Mouse (Mus musculus) midbrain, postnatal 0 days (tissue): ENCODE data around the gene Plb1. TPM values are rescaled to one million over a fixed set of nuclear protein-coding genes. Genes with fewer than 3 reads are reported as not detected.

Experiments
- ATAC-seq: fragments of 200-750 bp; cut with Nextera tagmentation; 2 replicates; pipeline ENCODE4 v1.8.0; 2017; ENCODE audit warnings: moderate number of reproducible peaks, mild to moderate bottlenecking, moderate TSS enrichment, moderate library complexity; ENCODE audit not compliant: low FRiP score
- DNase-seq: peaks from one replicate; pipeline ENCODE4 v3.0.0-alpha.2; 2015; ENCODE audit warnings: low spot score
- H3K27ac ChIP-seq: fragments of 300-500 bp; sonication (generic); 2 replicates; pipeline ENCODE4 v1.5.1; 2014; ENCODE audit warnings: low read depth, mild to moderate bottlenecking, low read length, mixed read lengths
- H3K27me3 ChIP-seq: fragments of 300-500 bp; sonication (generic); 2 replicates; pipeline ENCODE4 v1.6.1; 2014; ENCODE audit warnings: low read length, control low read depth, mixed read lengths; ENCODE audit not compliant: insufficient read depth
- H3K36me3 ChIP-seq: fragments of 300-500 bp; sonication (generic); 2 replicates; pipeline ENCODE4 v1.6.1; 2014; ENCODE audit warnings: low read length, control low read depth, mixed read lengths; ENCODE audit not compliant: insufficient read depth
- H3K4me1 ChIP-seq: fragments of 300-500 bp; sonication (generic); 2 replicates; pipeline ENCODE4 v1.6.1; 2014; ENCODE audit warnings: mild to moderate bottlenecking, control low read depth, antibody characterized with exemption, low read length, mixed read lengths; ENCODE audit not compliant: insufficient read depth
- H3K4me2 ChIP-seq: fragments of 300-500 bp; sonication (generic); 2 replicates; pipeline ENCODE4 v1.6.1; 2014; ENCODE audit warnings: low read depth, mild to moderate bottlenecking, low read length, mixed read lengths; ENCODE audit not compliant: poor library complexity, severe bottlenecking
- H3K4me3 ChIP-seq: fragments of 300-500 bp; sonication (generic); 2 replicates; pipeline ENCODE4 v1.5.1; 2014; ENCODE audit warnings: low read depth, mild to moderate bottlenecking, low read length, moderate library complexity
- H3K9ac ChIP-seq: fragments of 300-500 bp; sonication (generic); replicated peaks from 2 replicates; pipeline ENCODE4 v1.6.1; 2014; ENCODE audit warnings: mild to moderate bottlenecking, low read length, moderate library complexity, mixed read lengths; ENCODE audit not compliant: poor library complexity, severe bottlenecking
- H3K9me3 ChIP-seq: fragments of 300-500 bp; sonication (generic); 2 replicates; pipeline ENCODE4 v1.6.1; 2016; ENCODE audit warnings: low read length, control low read depth
- CTCF ChIP-seq: IDR thresholded peaks from 2 replicates; pipeline ENCODE4 v1.5.1; 2016; ENCODE audit warnings: antibody characterized with exemption, mild to moderate bottlenecking
- WGBS: fragments of 180-500 bp; shearing (Covaris S2); extraction: QIAGEN DNeasy Blood & Tissue Kit; methylation state at CpG from one replicate; pipeline ENCODE4 v1.1.7; 2014; 5-methylcytosine and 5-hydroxymethylcytosine counted together
- polyA plus RNA-seq: library from polyadenylated mRNA; unstranded; fragments of >200 nt; fragmentation: Nextera tagmentation; extraction: Ambion mirVana; gene quantifications from 2 replicates; pipeline ENCODE4 v1.2.1, GENCODE M21; 2015
- total RNA-seq: library from RNA; depleted of rRNA; stranded (reverse); fragments of >200 nt; gene quantifications from 2 replicates; pipeline ENCODE4 v1.2.3, GENCODE M21; 2014

The Plb1 gene
- total and polyA plus RNA-seq, 2 experiments from 2014 or later = 0.11 to 0.60 TPM

DNA sequence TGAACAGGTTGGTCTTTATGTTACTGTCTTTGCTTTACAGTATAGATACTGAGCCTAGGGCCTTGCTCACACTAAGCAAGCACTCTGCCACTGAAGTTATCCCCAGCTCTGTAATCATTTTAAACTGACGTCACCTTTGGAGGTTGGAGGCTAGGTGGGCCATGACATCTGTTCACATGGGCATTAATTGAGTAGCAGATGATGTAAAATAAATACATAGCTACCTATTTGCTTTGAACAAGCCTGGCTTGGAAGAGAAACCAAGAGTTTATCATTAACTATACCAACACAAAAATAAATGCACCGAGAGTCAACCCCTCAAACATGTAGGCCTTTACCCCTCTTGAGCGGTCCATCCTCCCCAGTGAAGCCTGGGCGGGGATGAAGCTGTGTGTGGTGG is 76.1 kb downstream of the Plb1 start:
- Histone ChIP-seq H3K27ac (no peak overlapping the region), H3K4me1 (no peaks in the 10 kb centered on the region), H3K27me3 (no peaks in the 10 kb centered on the region), H3K4me3 (no peak overlapping the region), H3K9ac (no peak overlapping the region), H3K36me3 (no peaks in the 10 kb centered on the region), H3K4me2 (no peak overlapping the region), H3K9me3 (no peaks in the 10 kb centered on the region)
- DNase-seq (no peak), ATAC-seq (no peak)
- TF ChIP-seq CTCF = no peak
- WGBS = 98% methylated on average over 4 of the region's 4 CpGs

- Histone ChIP-seq H3K4me1 (no peaks in the 10 kb centered on the region), H3K4me2 (no peak overlapping the region), H3K27me3 (no peaks in the 10 kb centered on the region), H3K36me3 (no peaks in the 10 kb centered on the region), H3K4me3 (no peak overlapping the region), H3K9ac (no peak overlapping the region), H3K9me3 (no peaks in the 10 kb centered on the region), H3K27ac (no peak overlapping the region)
- DNase-seq (no peak), ATAC-seq (no peak)
- TF ChIP-seq CTCF = no peak
- 78% methylated on average over 1 of the region's 1 CpGs for WGBS
Measured at GRCm38 (mm10) chr5:32309714-32310113, 77.2 kb downstream of the Plb1 start.

DNA sequence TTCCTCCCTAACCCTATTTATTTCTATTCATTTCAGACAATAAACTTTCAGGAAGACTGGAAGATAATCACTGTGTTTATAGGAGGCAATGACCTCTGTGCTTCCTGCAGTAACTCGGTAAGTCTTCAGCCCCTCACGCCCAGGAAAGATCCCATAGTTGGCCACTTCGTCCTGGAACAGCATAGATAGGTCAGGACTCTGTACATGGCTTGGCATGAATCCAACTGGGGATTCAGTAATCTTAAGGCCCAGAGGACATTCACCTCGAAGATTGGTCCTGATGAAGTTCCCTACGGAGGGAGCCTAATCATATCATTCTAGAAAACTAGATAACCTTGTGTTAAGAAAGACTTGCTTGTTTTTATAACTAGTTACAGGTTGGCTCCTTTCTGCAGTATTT is 78.3 kb downstream of the Plb1 start:
- ATAC-seq (no peak), DNase-seq (no peak)
- no peak for TF ChIP-seq CTCF
- WGBS = 76% methylated on average over 5 of the region's 5 CpGs
- Histone ChIP-seq H3K4me2 (no peak overlapping the region), H3K27me3 (no peaks in the 10 kb centered on the region), H3K4me3 (no peak overlapping the region), H3K9me3 (no peaks in the 10 kb centered on the region), H3K4me1 (no peaks in the 10 kb centered on the region), H3K36me3 (no peaks in the 10 kb centered on the region), H3K9ac (no peak overlapping the region), H3K27ac (no peak overlapping the region)

- Histone ChIP-seq H3K4me2 (no peak overlapping the region), H3K4me1 (no peaks in the 10 kb centered on the region), H3K9me3 (no peaks in the 10 kb centered on the region), H3K27ac (no peak overlapping the region), H3K4me3 (no peak overlapping the region), H3K36me3 (no peaks in the 10 kb centered on the region), H3K9ac (no peak overlapping the region), H3K27me3 (no peaks in the 10 kb centered on the region)
- no peak for TF ChIP-seq CTCF
- ATAC-seq = no peak
- no peak for DNase-seq
- WGBS = 86% methylated on average over 3 of the region's 3 CpGs
Measured at GRCm38 (mm10) chr5:32311589-32312166, 79.2 kb downstream of the Plb1 start.

GRCm38 (mm10) chr5:32313671-32314070 is 81.2 kb downstream of the Plb1 start:
- Histone ChIP-seq H3K4me2 (no peak overlapping the region), H3K9ac (no peak overlapping the region), H3K4me3 (no peak overlapping the region), H3K27me3 (no peaks in the 10 kb centered on the region), H3K9me3 (no peaks in the 10 kb centered on the region), H3K36me3 (no peaks in the 10 kb centered on the region), H3K4me1 (no peaks in the 10 kb centered on the region), H3K27ac (no peak overlapping the region)
- 84% methylated on average over 6 of the region's 6 CpGs for WGBS
- TF ChIP-seq CTCF = no peak
- no peak for ATAC-seq
- no peak for DNase-seq

DNA sequence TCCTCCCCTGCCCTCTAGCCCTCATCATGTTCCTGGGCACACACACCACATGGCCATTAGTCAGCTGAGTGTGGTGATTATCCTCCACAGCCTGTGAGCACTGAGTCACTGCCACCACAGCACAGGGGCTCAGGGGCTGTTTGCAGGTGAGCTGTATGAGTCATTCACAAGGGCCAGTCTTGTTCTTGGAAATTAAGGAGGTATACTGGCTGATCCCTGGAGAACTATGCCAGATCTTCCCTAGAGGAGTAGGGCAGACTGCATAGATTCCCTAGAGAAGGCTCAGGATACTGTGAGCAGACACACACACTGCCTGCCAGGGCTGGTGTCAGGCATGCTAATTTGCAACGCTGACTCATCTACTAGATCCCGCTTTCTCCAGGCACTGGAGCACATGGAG is 82.2 kb downstream of the Plb1 start:
- Histone ChIP-seq H3K4me3 (no peak overlapping the region), H3K9me3 (no peaks in the 10 kb centered on the region), H3K4me1 (no peaks in the 10 kb centered on the region), H3K27me3 (no peaks in the 10 kb centered on the region), H3K4me2 (no peak overlapping the region), H3K27ac (no peak overlapping the region), H3K36me3 (no peaks in the 10 kb centered on the region), H3K9ac (no peak overlapping the region)
- ATAC-seq = no peak
- 57% methylated on average over 2 of the region's 2 CpGs for WGBS
- DNase-seq = no peak
- no peak for TF ChIP-seq CTCF
